Mouse (Mus musculus) thymus, adult 2 months (tissue): Measurements from ENCODE around the gene Fam193b. TPM values are rescaled to one million over a fixed set of nuclear protein-coding genes. Genes with fewer than 3 reads are reported as not detected.

Experiments
- DNase-seq: peaks from one replicate; pipeline ENCODE4 v3.0.0; 2021
- H3K27ac ChIP-seq: fragments of 200-500 bp; 2 replicates; pipeline ENCODE4 v1.5.1; 2012; ENCODE audit warnings: low read length, control low read depth; ENCODE audit not compliant: control insufficient read depth, insufficient read depth
- H3K27me3 ChIP-seq: fragments of 200-500 bp; 2 replicates; pipeline ENCODE4 v1.6.1; 2012; ENCODE audit warnings: mild to moderate bottlenecking, low read length, moderate library complexity, mixed read lengths; ENCODE audit not compliant: control insufficient read depth, insufficient read depth
- H3K36me3 ChIP-seq: fragments of 200-500 bp; 2 replicates; pipeline ENCODE4 v1.6.1; 2012; ENCODE audit warnings: mild to moderate bottlenecking, low read length, moderate library complexity; ENCODE audit not compliant: control insufficient read depth, insufficient read depth
- H3K4me1 ChIP-seq: fragments of 200-500 bp; replicated peaks from 2 replicates; pipeline ENCODE4 v1.6.1; 2012; ENCODE audit warnings: low read length; ENCODE audit not compliant: control insufficient read depth, insufficient read depth
- H3K4me3 ChIP-seq: fragments of 200-500 bp; 2 replicates; pipeline ENCODE4 v1.5.1; 2012; ENCODE audit warnings: mild to moderate bottlenecking, low read length, control low read depth, moderate library complexity; ENCODE audit not compliant: control insufficient read depth, insufficient read depth
- CTCF ChIP-seq: fragments of 200-500 bp; IDR thresholded peaks from 2 replicates; pipeline ENCODE4 v1.5.1; 2012; ENCODE audit warnings: mild to moderate bottlenecking, control low read depth, low read length, moderate library complexity, borderline replicate concordance; ENCODE audit not compliant: control insufficient read depth, poor library complexity, insufficient read depth; ENCODE audit errors: extremely low read depth
- POLR2A ChIP-seq: fragments of 200-500 bp; IDR thresholded peaks from 2 replicates; pipeline ENCODE4 v1.6.1; 2012; ENCODE audit warnings: mild to moderate bottlenecking, low read length, control low read depth, moderate library complexity; ENCODE audit not compliant: control insufficient read depth, poor library complexity, insufficient read depth; ENCODE audit errors: extremely low read depth
- WGBS: fragments of 180-500 bp; shearing (Covaris S2); methylation state at CpG from one replicate; pipeline ENCODE4 v1.1.7; 2018; 5-methylcytosine and 5-hydroxymethylcytosine counted together
- polyA plus RNA-seq: library from polyadenylated mRNA; depleted of rRNA; stranded (reverse); fragments of >200 nt; gene quantifications from 2 replicates; pipeline ENCODE4 v1.2.3, GENCODE M21; 2012

Gene Fam193b
- polyA plus RNA-seq, 1 experiment = 409 TPM

DNA sequence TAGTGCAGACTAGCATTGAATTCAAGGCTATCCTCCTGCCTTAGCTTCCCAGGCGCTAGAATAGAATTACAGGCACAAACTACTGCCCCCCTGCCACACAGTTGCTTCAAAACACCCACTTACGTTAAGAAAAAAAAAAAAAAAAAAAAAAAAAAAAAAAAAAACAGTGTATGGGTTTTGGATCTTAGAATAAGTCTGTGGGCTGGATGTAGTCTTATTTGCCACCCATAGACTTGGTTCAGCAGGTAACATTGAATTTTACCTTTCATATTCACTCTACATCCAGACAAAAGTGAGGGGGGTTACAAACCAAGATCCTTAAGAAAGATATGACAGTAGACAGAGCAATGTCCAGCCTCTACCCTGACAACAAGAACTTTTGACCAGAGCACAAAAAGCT is 3.0 kb downstream of the Fam193b start:
- TF ChIP-seq POLR2A (no peak), CTCF (no peak)
- no peak overlapping the region for H3K4me3 ChIP-seq
- 95% methylated on average over 2 of the region's 2 CpGs for WGBS
- H3K27me3 ChIP-seq = no peaks in the 10 kb centered on the region
- H3K36me3 ChIP-seq = peaks cover 10% of the 10 kb centered on the region; the same call in 1 of the 2 replicates
- peaks cover 12% of the 10 kb centered on the region for H3K4me1 ChIP-seq
- H3K27ac ChIP-seq = no peak overlapping the region
- no peak for DNase-seq

DNA sequence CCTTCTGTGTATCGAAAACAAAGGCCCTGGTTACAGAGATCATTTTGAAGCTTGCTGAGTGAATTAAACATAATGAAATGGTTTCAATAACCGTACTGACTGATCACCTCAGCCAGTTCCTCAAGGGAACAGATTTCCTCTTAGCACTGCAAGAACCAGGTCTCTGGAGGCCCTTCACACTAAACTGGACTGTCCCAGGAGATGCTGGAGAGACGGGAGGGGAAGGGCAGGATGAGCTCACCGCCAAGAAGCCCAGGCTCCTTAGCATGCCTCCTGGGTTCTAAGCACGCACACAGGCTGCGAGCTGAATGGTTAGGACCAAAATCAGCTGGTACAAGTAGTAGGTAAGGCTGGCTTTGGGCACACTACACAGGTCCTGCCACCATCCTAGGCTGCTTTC is 3.9 kb downstream of the Fam193b start:
- DNase-seq = no peak
- 97% methylated on average over 6 of the region's 6 CpGs for WGBS
- TF ChIP-seq POLR2A (no peak), CTCF (no peak)

DNA sequence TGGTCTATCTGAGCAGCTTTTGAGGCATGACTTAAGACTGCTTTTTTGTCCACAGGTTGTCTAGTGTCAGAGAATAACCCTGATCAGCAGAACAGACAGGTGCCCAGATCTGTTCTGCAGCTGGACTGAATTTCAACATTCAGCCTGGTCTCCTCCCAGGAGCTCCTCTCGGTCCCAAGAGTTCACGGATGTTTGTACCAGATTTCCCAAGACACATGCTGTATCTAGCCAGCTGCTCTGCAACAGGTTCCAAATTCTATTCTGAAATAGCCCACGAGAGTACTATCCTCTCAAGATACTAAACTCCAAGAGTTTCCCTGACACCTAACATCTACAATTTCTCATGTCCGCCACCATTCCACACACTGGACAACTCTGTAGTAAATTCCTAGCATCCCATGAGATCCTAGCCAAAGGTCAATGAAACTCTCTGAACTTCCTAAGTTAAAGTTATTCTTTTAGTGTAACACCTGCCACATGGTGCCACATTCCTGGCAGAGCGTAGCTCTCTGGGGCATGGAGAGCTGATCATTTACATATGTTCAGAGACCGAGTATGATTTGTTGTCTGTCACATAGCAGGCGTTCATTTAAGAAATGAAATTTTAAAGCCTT is 7.5 kb downstream of the Fam193b start:
- TF ChIP-seq CTCF (no peak), POLR2A (no peak)
- WGBS = 95% methylated on average over 7 of the region's 7 CpGs
- Histone ChIP-seq H3K4me1 (no peaks in the 10 kb centered on the region), H3K27me3 (no peaks in the 10 kb centered on the region), H3K4me3 (no peak overlapping the region), H3K36me3 (peaks cover 14% of the 10 kb centered on the region; the same call in 1 of the 2 replicates), H3K27ac (no peak overlapping the region)
- DNase-seq = no peak

More for the DNA sequence above, 3.9 kb downstream of the Fam193b start:
- Histone ChIP-seq H3K4me1 (peaks cover 10% of the 10 kb centered on the region), H3K27ac (no peak overlapping the region), H3K27me3 (no peaks in the 10 kb centered on the region), H3K36me3 (peaks cover 10% of the 10 kb centered on the region; the same call in 1 of the 2 replicates), H3K4me3 (no peak overlapping the region)

DNA sequence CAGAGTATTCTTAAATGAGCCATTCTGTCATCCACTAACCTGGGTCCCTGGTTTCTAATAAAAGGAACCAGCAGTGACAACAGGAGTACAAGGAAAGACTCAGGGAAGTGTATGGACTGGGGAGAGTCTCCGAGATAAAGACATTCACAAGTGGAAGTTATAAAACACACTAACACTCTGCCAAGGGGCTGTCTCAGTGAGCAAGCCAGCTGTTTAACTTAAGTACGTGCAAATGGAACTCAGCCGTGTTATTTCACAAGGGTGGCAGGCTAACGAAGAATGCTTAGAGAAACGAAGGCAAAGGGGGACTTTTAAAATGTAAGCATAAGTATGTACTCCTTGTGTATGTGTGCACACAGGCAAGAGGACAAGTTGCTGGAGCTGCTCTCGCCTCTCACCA is 13.4 kb downstream of the Fam193b start:
- no peaks in the 10 kb centered on the region for H3K4me1 ChIP-seq
- no peak overlapping the region for H3K27ac ChIP-seq
- no peak for TF ChIP-seq POLR2A
- TF ChIP-seq CTCF = no peak
- H3K4me3 ChIP-seq = no peak overlapping the region
- no peaks in the 10 kb centered on the region for H3K27me3 ChIP-seq
- DNase-seq = no peak
- peaks cover 39% of the 10 kb centered on the region for H3K36me3 ChIP-seq
- 95% methylated on average over 6 of the region's 6 CpGs for WGBS

DNA sequence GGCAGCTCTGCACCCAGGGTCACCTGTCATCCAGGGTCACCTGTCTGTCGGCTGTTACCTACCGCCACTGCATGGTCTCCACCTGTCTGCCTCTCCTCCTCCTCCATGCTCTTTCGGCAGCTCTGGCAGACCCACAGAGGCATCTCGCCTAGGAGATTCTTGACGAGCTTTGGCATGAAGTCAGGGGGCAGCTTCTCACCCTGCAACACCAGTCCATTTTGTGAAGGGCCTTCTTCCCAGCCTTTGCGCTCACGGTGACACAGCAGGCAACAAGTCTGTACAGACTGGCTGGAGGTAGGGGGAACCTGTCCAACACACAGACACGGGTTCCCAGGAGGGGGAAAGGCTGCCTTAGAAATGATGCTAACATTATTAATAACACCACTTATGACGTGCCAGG is 15.0 kb downstream of the Fam193b start:
- 97% methylated on average over 9 of the region's 9 CpGs for WGBS

DNA sequence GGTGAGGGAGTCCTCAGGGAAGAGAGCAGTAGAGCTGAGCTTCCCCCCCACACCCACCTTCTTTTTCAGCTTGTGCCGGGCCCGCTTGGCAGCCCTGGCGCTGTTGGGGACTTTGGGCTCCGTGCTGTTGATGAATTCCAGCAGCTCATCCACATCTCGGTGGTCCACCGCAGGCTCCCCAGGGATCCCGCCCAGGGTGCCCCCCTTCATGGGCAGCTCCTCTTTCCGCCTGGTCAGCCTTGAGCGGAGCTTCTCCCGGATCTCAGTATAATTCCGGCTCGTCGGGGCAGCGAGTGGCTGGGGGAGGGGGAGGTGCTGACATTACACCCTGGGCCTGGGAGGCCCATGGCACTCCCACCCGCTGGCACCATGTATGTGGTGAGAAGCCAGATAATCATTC is 21.9 kb downstream of the Fam193b start:
- no peak overlapping the region for H3K4me3 ChIP-seq
- H3K27me3 ChIP-seq = no peaks in the 10 kb centered on the region
- WGBS = 96% methylated on average over 15 of the region's 15 CpGs
- TF ChIP-seq POLR2A (no peak), CTCF (no peak)
- no peak for DNase-seq
- peaks cover 59% of the 10 kb centered on the region for H3K36me3 ChIP-seq
- H3K4me1 ChIP-seq = no peaks in the 10 kb centered on the region
- H3K27ac ChIP-seq = no peak overlapping the region

More for the DNA sequence above, 15.0 kb downstream of the Fam193b start:
- no peak for TF ChIP-seq CTCF
- no peak for TF ChIP-seq POLR2A
- H3K4me1 ChIP-seq = no peaks in the 10 kb centered on the region
- no peaks in the 10 kb centered on the region for H3K27me3 ChIP-seq
- H3K27ac ChIP-seq = no peak overlapping the region
- H3K4me3 ChIP-seq = no peak overlapping the region
- peaks cover 38% of the 10 kb centered on the region for H3K36me3 ChIP-seq
- no peak for DNase-seq
